Mouse (Mus musculus) erythroblast, embryonic 14.5 days (primary cell): Measurements from ENCODE around the gene Dmd. TPM values are rescaled to one million over a fixed set of nuclear protein-coding genes. Genes with fewer than 3 reads are reported as not detected.

Experiments
- H3K27me3 ChIP-seq: 2 replicates; pipeline ENCODE4 v1.6.1; 2012; ENCODE audit warnings: inconsistent platforms; ENCODE audit not compliant: control insufficient read depth
- H3K36me3 ChIP-seq: 2 replicates; pipeline ENCODE4 v1.6.1; 2012; ENCODE audit warnings: mild to moderate bottlenecking, inconsistent platforms; ENCODE audit not compliant: control insufficient read depth
- H3K4me1 ChIP-seq: 2 replicates; pipeline ENCODE4 v1.6.1; 2012; ENCODE audit warnings: inconsistent platforms; ENCODE audit not compliant: control insufficient read depth
- H3K4me3 ChIP-seq: replicated peaks from 2 replicates; pipeline ENCODE3; 2012; ENCODE audit warnings: moderate library complexity, mild to moderate bottlenecking, inconsistent platforms
- H3K9me3 ChIP-seq: 2 replicates; pipeline ENCODE4 v1.6.1; 2012; ENCODE audit warnings: low read length, inconsistent platforms, mixed read lengths; ENCODE audit not compliant: control insufficient read depth
- GATA1 ChIP-seq: IDR thresholded peaks from 2 replicates; pipeline ENCODE4 v1.6.1; 2012; ENCODE audit warnings: low read length, inconsistent platforms, mixed read lengths
- TAL1 ChIP-seq: IDR thresholded peaks from 3 replicates; pipeline ENCODE4 v1.6.1; 2012; ENCODE audit warnings: low read length, inconsistent platforms, mixed read lengths
- polyA plus RNA-seq: library from polyadenylated mRNA; stranded (reverse); fragments of >175 nt; gene quantifications from 2 replicates; pipeline ENCODE4 v1.2.3, GENCODE M21; 2012

Gene Dmd
- polyA plus RNA-seq, 1 experiment, result not detected

DNA sequence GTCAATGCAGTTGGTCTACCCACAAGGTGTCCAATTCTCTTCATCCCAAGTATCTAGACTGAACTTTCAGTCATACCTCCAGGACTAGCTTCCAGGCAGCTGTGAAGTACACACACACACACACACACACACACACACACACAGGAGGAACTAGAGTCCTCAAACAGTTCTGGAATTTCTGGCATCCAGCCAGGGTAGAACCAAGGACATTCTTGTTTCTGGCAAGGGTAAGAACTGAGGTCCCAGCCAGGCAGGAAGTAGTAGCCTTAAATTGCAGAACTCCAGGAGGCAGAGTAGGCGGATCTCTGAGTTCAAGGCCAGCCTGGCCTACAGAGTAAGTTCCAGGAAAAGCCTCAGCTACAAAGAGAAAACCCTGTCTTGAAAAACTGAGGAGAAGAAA is 2128.2 kb downstream of the Dmd start:
- no peaks in the 10 kb centered on the region for H3K36me3 ChIP-seq
- no peak overlapping the region for H3K4me3 ChIP-seq
- peaks cover 4% of the 10 kb centered on the region for H3K4me1 ChIP-seq
- TF ChIP-seq GATA1 (no peak), TAL1 (no peak)
- no peaks in the 10 kb centered on the region for H3K9me3 ChIP-seq
- H3K27me3 ChIP-seq, result no peaks in the 10 kb centered on the region

DNA sequence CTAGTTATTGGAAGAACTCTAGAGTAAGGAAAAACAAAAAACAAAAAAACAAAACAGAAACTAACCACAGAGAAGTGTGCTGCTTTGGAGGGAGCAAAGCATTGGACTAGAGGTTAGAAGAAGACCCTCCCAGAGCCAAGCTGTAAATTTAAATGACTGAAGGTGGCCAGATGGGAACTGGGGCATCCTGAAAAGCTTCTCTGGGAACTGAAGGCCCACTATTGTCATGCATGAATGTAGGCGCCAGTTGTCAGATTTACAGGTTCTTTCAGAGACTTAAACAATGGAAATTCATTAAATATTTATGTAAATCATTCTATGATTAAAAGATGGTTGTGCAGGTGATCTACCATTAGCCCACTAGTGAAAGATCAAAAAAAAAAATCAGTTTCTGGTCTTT is 2128.9 kb downstream of the Dmd start:
- no peaks in the 10 kb centered on the region for H3K27me3 ChIP-seq

GRCm38 (mm10) chrX:85079174-85079573 is 2130.5 kb downstream of the Dmd start:
- Histone ChIP-seq H3K36me3 (no peaks in the 10 kb centered on the region), H3K27me3 (no peaks in the 10 kb centered on the region), H3K4me3 (no peak overlapping the region), H3K9me3 (no peaks in the 10 kb centered on the region), H3K4me1 (no peaks in the 10 kb centered on the region)
- TF ChIP-seq GATA1 (no peak), TAL1 (no peak)

More for the DNA sequence above, 2128.9 kb downstream of the Dmd start:
- H3K4me3 ChIP-seq, result no peak overlapping the region
- H3K9me3 ChIP-seq, result no peaks in the 10 kb centered on the region
- no peaks in the 10 kb centered on the region for H3K36me3 ChIP-seq
- H3K4me1 ChIP-seq, result peaks cover 4% of the 10 kb centered on the region
- TF ChIP-seq GATA1 (no peak), TAL1 (no peak)

- TF ChIP-seq GATA1 (no peak), TAL1 (no peak)
- no peaks in the 10 kb centered on the region for H3K27me3 ChIP-seq
Observed at GRCm38 (mm10) chrX:85084237-85085153, 2135.8 kb downstream of the Dmd start.

GRCm38 (mm10) chrX:85089506-85089905 is 2140.8 kb downstream of the Dmd start:
- Histone ChIP-seq H3K4me1 (no peaks in the 10 kb centered on the region), H3K9me3 (no peaks in the 10 kb centered on the region), H3K27me3 (no peaks in the 10 kb centered on the region), H3K36me3 (no peaks in the 10 kb centered on the region), H3K4me3 (no peak overlapping the region)
- TF ChIP-seq GATA1 (no peak), TAL1 (no peak)

More at GRCm38 (mm10) chrX:85084237-85085153, 2135.8 kb downstream of the Dmd start:
- Histone ChIP-seq H3K4me3 (no peak overlapping the region), H3K9me3 (no peaks in the 10 kb centered on the region), H3K4me1 (no peaks in the 10 kb centered on the region), H3K36me3 (no peaks in the 10 kb centered on the region)

GRCm38 (mm10) chrX:85093354-85093753 is 2144.7 kb downstream of the Dmd start:
- H3K4me3 ChIP-seq, result no peak overlapping the region
- H3K27me3 ChIP-seq, result no peaks in the 10 kb centered on the region
- TF ChIP-seq GATA1 (no peak), TAL1 (no peak)
- H3K4me1 ChIP-seq, result no peaks in the 10 kb centered on the region
- H3K9me3 ChIP-seq, result no peaks in the 10 kb centered on the region
- H3K36me3 ChIP-seq, result no peaks in the 10 kb centered on the region

DNA sequence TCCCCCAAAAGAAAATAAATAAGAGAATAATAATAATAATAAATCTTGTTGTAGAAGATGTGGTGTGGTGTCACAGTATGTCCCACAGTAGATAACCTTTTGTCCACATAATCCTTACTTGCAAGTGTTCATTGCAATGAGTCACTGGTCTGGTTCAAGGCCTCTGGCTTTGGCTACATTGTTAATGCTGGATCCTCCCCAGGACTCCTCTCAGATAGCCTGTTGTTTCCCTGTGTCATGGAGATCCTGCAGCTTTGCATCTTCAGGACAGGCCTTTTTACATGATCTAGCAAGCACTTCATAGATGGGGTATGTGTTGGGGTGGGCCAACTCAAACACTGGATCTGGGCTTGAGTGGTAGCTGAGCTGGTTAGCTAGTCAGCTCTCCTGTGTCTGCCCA is 2150.0 kb downstream of the Dmd start:
- H3K9me3 ChIP-seq, result no peaks in the 10 kb centered on the region
- H3K27me3 ChIP-seq, result no peaks in the 10 kb centered on the region; the same call in 1 of the 2 replicates
- H3K4me3 ChIP-seq, result no peak overlapping the region
- H3K36me3 ChIP-seq, result no peaks in the 10 kb centered on the region
- TF ChIP-seq TAL1, result no peak
- TF ChIP-seq GATA1, result no peak
- H3K4me1 ChIP-seq, result no peaks in the 10 kb centered on the region

DNA sequence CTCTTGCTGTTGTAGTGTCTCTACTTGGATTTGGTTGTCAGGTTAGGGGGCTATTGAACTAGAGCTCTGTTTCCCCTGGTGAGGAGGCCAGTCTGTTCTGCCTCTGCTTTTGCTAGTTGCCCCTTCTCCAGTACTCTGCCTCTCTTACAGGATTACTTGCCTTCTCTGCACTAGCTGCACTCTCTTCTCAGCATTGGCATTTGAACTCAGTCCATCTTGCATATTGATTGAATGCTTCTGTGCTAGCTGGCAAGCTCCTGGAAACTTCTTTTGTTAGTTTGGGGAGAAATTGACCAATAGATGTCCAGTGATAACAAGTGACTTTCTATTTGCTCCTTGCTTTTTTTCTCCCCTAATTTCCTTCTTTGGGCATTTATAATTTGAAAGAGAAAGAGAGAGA is 2163.7 kb downstream of the Dmd start:
- H3K27me3 ChIP-seq, result no peaks in the 10 kb centered on the region
- no peak for TF ChIP-seq TAL1
- H3K36me3 ChIP-seq, result no peaks in the 10 kb centered on the region
- H3K9me3 ChIP-seq, result no peaks in the 10 kb centered on the region
- no peak overlapping the region for H3K4me3 ChIP-seq
- H3K4me1 ChIP-seq, result no peaks in the 10 kb centered on the region

GRCm38 (mm10) chrX:85132706-85133105 is 2184.0 kb downstream of the Dmd start:
- Histone ChIP-seq H3K9me3 (no peaks in the 10 kb centered on the region), H3K36me3 (no peaks in the 10 kb centered on the region), H3K4me3 (no peak overlapping the region), H3K27me3 (no peaks in the 10 kb centered on the region), H3K4me1 (no peaks in the 10 kb centered on the region)
- TF ChIP-seq GATA1 (no peak), TAL1 (no peak)

DNA sequence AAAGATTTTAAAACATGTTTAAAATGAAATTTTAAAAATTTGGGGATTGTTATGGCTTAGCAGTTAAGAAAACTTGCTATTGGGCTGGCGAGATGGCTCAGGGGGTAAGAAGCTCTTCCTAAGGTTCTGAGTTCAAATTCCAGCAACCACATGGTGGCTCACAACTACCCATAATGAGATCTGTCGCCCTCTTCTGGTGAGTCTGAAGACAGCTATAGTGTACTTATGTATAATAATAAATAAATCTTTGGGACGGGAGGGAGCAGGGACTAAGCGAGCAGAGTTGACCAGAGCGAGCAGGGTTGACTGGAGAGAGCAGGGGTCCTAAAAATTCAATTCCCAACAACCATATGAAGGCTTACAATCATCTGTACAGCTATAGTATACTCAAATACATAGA is 2188.6 kb downstream of the Dmd start:
- TF ChIP-seq TAL1 (no peak), GATA1 (no peak)
- Histone ChIP-seq H3K4me3 (no peak overlapping the region), H3K27me3 (no peaks in the 10 kb centered on the region), H3K36me3 (no peaks in the 10 kb centered on the region), H3K9me3 (no peaks in the 10 kb centered on the region), H3K4me1 (no peaks in the 10 kb centered on the region)
